Mouse (Mus musculus) cerebral cortex, adult 2 months (tissue): ENCODE measurements around the gene Galnt4.

ENCODE experiments used
- WGBS: fragments of 180-500 bp; shearing (Covaris S2); methylation state at CpG from one replicate; pipeline ENCODE4 v1.1.7; 2018; 5-methylcytosine and 5-hydroxymethylcytosine counted together

Gene Galnt4

DNA sequence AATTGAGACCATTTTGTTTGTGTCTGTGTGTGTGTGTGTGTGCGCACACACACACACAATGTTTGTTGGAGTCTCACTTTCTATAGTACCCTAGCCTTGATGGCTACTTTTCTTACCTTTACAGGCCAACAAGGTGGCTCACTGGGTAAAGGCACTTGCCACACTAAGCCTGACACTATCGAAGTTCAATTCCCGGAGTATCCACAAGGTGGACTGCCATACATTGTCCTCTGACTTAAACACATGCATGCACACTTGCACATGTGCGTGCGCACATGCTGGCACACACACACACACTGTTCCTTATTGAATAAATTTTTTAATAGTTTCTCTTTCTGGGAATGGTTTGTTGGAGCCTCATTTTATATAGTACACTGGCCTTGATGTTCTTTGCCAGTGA lies 48.8 kb downstream of the Galnt4 start:
- WGBS, result 93% methylated on average over 5 of the region's 5 CpGs

DNA sequence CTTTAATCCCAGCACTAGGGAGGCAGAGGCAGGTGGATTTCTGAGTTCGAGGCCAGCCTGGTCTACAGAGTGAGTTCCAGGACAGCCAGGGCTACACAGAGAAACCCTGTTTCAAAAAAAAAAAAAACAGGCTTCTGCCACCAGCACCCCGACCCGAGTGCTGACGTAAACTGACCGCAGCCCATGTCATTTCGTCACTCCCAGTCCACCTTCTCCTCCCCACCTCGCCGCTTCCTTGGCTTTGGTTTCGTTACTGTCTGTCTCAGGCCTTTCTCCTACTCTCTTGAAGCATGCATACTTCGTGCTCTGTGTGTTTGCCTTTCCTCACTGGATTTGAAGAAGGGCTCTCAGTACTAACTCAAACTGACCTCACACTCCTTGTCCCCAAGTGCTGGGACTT lies 49.7 kb downstream of the Galnt4 start:
- WGBS, result 95% methylated on average over 10 of the region's 10 CpGs

DNA sequence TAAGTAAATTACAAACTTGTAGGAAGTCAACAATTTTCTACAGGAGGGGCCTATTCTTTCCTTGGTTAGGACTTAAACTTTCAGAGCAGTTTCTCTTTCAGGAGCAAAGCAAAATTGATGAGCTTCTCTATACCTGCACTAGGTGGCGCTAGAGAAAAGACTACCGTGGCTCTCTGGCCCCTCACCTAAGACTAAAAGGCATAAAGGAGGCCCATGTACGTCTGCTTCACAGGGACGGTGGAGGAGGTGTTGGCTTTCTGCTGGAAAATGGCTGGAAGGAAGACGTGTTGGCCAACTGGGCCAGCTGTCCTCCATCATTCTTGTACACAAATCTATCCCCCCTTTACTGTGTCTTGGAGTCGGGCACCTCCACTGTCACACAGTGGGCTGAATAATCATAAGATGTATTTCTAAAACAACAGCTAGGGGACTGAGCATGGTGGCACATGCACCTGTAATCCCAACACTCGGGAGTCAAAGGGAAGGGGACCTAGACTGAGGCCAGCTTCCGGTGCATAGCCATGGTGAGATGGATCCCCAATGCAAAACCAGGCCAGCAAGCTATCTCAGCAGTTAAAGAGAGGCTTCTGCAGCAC lies 54.1 kb downstream of the Galnt4 start:
- WGBS, result 45% methylated on average over 8 of the region's 8 CpGs
